Mouse (Mus musculus) frontal cortex, postnatal 25 days (tissue): Measurements from ENCODE around the gene Cabp1.
"Not testable (repeated sequence)": the region's sequence is repeated elsewhere in the genome, so short reads cannot be mapped to it uniquely, and the experiment has no call there.

ENCODE experiments used
- DNase-seq, 2 experiments: peaks; one replicate each; pipeline ENCODE4 v3.0.0; 2022; ENCODE audit warnings: low spot score in 2 of 2

Cabp1 gene

DNA sequence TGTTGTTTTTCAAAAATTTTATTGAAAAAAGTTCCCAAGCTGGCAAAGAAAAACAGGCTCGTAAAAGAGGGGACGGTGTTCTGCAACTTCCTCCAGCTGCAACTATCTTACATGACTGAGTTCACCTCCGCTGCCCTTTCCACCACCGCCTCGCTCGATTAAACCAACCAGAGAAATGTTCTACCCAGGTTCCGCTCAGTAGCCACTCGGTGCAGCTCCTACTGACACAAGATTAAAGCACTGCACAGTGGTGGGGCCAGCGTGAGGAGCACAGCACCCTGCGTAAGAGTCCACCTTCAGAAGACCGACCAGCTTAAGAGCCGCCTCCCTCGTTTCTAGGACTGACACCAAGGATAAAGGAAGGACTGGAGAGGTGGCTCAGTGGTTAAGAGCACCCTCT is 42.7 kb downstream of the Cabp1 start:
- no peak for DNase-seq

DNA sequence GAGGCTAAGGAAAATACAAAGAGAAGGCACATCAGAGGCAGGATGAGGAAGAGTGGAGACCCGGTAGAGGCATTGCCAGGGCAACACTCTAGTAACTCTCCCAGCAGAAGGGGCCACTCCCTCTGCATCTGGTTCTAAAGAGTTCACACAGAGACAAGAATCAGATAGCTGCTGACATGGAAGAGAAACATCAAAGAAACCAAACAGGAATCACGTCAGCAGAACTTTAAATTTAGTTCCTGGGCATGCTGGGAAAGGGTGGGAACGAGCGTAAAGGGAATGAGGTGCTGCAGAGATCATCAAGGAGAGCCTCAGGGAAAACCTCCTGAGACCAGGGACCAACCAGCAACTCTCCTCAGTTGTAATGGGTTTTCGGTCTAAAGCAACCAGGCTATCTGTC is 43.2 kb downstream of the Cabp1 start:
- DNase-seq: no peak

DNA sequence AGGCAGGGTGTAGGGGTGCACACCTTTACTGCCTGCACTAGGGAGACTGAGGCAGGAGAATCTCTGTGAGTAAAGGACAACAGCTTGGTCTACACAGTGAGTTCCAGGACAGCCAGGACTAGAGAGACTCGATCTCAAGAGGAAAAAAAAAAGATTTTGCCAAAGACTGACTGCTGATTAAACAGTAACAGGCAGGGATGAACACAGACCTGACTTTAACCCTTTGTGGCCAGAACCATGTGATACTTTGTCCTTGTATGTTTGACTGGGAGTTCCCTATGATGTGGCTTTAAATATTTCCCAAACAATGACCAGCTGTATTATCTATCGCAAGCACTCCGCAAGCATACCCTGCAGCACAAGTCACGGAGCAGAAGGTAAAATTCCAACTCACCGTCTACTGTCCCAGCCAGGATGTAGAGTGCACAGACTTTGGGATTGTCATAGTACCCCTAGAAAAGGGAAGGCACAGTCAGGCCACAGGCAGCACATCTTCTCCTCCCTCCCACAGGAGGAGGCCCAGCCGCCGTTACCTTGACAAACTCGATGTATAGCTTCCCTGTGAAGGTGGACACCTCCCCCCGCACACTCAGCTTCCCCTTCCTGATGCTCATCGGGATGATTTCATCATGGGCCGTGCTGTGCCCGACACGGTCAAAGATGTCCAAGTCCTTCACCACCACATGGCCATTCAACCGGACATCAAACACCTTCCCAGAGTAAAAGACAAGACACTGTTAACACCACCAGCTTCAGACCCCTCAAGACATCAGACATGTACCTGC is 44.3 kb downstream of the Cabp1 start:
- no peak for DNase-seq

DNA sequence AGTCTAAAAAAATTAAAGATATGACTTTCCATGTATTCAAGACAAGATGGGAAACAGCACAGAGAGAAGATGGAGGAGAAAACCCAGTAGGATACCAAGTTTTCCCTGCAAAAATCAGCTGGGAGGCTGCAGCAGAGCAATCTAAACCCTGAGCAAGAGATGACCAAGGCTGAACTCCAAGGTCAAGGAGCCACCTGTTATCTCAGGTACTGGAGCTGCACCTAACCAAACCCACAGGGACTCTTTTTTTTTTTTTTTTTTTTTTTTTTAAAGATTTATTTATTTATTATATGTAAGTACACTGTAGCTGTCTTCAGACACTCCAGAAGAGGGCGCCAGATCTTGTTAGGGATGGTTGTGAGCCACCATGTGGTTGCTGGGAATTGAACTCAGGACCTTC is 45.3 kb downstream of the Cabp1 start:
- not testable (repeated sequence) for DNase-seq

DNA sequence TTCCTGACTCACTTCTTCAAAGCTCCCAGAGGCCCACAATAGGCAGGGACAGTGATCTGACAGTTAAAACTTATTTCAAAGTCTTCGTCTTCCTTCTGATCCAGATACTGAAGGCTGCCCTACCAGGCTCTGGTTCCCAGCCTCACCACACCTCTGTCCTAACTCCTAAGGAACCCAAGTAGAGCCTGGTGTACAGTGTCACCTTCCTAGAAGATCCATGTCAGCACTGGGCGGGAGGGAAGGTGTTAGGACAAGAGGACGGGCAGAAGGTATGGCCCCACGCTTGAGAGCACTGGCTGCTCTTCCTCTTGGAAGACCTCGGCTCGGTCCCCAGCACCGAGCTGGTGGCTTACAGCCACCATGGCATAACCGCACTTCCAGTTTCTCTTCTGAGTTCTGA is 45.8 kb downstream of the Cabp1 start:
- DNase-seq: no peak

DNA sequence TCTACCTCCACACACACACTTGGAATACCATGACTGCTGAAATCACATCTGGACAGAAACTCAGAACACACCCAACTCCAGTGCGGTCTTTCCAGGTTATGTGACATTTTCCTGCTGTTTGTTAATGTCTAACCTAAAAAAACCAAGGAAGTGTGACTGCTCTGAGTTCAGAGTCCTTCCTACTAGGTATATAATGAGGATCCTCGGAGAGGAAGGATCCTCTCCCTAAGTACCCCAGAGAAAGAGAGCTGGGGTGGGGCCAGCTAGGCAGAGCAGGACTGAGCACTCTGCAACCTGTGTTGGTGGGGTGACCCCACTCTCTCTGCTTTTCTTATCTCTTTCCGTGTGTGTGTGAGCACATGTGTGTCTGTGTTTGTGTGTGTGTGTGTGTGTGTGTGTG is 46.8 kb downstream of the Cabp1 start:
- DNase-seq: no peak

DNA sequence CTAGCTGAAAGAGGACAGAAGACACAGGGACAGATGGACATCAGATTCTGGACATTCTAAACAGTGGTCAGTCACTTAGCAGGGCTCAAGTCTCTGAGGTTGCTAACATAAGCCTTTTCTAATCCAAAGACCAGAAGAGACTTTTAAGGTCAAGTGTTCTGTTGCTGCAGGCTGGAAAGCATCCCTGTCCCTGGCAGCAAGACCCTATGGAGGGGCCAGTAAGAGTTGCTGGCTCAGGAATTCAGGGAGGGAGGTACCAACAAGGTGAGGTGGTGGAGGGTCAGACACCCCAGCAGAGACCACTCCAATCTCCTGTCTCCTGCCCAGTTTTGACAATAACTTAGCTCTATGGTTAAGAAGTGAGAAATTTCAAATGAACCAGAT is 47.4 kb downstream of the Cabp1 start:
- DNase-seq: no peak

DNA sequence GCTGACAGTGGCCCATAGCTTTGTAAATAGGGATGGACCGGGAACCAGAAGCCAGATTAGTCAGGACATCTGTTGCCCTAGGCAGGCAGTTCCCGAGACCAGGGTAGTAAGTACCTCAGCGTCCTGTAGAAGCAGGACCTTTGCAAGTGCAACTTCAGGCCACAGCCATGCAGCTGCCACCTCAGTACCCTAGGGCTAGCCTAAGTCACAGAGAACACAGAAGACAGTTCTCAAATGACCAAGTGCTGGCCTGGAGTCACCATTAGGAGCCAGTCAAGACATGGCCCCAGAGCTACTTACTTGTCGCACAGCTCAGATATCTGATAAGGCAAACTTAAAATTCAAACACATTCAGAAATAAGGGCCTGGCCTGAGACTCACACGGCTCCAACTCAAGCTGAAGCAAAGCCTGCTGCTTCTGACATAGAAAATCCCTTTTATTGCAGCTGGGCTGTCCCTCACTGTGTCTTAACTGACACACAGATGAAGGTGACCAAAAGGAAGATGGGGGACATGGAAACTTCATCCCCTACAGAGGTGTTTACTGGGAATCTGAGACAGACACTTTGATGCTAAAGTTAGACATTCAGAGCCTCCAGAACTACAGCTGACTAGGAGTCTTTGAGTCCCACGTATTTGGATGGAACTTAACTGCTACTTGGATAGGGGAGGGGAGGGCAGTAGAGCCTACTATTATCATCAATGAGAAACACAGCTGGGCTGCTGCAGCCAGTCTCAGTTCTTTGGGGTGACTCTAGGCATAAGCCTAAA is 48.0 kb downstream of the Cabp1 start:
- no peak for DNase-seq

DNA sequence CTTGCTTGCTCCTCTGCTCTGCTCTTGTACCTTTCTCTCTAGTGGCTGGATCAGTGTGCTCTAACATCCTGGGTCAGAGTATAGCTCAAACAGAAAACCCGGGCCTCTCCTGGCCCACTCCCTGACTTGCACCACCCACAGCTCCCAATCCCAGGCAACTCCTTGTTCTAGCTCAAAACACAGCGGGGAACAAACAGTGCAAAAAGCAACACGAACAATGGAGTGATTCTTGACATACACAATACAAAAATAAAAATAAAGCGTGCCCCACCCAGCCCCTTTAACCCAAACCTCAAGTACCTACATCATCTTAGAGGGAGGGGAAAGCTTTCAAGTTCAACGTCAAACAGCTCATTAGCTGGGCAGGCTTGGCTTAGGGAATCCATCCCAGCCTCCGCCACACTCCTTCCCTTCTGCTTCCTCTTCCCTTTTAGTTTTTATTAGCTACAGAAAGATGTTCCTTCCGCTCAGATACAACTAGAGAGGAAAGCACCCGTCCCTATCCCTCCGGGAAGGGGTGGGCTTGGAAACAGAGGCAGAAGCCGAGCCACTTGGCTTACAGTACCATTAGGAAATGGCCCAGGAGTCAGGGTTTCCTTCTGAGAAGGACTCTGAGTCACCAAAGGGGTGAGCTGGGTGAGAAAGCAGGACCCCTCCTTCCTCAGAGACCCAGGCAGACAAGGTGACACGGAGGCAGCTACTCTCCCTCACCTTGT is 48.8 kb downstream of the Cabp1 start:
- DNase-seq: no peak

DNA sequence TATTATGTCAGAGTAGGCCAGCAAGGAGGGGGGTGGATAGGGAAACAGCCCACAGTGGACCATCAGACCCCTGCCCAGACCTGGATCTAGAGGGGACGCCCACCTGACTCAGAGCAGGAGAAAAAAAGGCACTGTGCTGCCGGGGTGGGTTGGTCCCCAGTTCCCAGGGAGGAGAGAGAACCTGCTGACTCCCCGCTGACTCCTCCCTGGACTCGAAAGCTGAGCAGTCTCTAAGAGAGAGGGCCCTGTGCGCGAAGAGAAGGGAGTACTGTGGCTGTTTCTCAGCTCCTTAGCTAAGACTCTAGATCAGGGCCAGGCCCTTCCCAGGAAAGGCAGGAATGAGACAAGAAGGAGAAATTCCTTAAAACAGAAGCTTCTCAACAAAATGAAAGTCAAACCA is 49.7 kb downstream of the Cabp1 start:
- DNase-seq: no peak

DNA sequence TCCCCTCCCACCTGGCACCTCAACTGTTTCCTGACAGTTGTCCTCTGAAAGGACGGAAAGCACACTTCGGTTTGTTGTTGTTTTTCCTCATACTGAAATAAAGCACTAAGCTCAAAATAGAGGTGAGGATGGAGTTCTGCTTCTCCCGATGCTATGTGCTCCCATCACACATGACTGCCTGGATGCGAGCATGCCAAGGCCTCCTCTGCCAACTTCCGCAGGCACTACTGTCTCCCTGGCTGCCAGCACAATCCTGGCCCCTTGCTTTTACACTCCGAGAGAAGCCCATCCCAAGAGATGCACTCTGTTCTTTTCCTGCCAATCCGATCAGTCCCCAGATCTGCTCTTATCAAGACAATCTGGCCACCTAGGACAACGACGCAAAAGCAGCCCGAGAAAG is 50.6 kb downstream of the Cabp1 start:
- DNase-seq: no peak

DNA sequence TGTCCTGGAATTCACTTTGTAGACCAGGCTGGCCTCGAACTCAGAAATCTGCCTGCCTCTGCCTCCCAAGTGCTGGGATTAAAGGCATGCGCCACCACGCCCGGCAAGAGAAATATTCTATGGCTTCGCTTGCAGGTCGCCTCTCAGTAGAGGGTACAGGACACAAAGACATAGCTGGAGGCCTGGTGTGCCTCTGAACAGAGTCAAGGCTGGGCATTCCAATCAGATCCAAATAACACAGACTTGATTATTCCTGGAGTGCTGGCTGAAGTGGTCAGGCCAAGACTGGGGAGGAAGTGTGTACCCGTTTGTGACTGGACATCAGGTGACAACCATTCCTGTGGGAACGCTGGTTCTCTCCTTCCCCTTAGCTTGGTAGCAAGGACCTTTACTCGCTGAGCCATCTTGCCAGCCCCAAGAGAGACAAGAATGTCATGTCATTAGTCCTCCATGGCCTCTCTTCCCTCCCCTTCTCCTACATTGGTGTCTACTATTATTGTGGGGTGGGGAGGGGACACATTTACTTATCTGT is 51.9 kb downstream of the Cabp1 start:
- DNase-seq: no peak

DNA sequence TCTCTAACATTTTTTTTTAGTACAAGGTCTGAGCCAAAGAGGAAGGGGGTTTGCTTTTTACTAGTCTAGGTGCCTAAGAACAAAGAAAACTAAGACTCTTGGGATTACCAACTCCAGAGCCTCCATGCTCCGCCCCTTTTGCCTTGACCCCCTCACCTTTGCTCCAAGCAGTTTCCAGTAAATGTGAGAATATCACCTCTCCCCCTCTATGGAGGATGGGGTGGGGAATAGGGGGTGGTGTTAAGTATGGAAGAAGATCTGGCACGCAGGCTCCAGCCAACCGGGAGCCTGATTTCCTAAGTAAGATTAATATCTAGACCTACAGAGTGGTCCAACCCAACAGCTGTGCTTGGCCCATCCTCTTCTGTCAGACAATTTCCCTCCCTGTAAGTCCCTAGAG is 53.5 kb downstream of the Cabp1 start:
- DNase-seq: no peak

DNA sequence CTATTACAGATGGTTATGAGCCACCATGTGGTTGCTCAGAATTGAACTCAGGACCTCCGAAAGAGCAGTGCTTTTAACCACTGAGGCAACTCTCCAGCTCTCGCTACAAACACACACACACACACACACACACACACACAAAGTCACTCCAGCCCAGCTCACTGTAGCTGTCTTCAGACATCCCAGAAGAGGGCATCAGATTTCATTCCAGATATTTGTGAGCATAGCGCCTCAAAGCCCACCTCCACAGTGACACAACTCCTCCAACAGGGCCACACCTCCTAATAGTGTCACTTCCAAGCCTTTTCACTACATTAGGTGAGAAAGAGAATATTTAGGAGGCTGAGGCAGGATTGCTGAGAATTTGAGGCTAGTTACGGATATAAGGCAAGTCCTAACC is 55.1 kb downstream of the Cabp1 start:
- no peak for DNase-seq

DNA sequence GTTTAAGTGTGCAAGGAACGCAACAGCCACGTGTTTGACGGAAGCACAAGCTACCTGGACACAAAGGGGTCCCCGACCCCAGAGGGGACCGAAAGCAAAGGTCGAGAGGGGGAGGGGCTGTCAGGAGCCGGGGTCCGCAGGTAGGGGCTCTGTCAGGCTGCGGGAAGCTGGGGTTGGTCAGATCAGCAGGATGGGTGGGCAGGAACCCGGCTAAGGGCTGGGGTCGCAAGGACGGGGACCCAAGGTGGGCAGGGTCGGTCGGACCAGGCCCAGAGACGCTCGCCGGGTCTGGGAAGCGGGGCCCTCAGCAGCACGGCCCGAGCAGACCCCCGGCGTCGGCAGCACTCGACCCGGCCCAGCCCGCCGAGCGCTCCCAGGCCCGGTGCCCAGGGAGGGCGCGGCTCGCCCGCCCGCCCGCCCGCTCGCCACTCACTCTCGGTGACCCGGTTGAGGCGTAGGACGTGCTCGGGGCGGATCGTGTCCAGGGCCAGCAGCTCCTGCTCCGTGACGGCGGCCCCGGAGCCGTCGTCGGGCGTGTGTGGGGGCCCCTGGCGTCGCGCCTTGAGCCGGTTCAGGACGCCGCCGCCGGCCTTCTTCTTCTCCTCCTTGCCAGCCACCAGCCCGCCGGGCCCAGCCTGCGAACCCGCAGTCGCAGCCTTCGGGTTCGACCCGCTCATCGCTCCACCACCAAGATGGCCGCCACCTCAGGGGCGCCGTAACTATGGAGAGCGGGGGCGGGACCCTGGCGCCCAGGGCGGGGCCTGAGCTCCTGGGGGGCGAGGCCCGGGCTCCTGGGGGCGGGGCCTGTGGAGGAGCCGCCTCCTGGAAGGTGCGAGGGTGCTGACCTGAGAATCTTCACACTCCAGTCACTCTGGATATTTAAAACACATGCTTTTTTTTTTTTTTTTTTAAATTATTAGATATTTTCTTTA is 59.7 kb downstream of the Cabp1 start, which contains the start of gene Unc119b:
Gene Unc119b (minus strand): TSS at position 742 of the 932 bp plus-strand sequence.
- peak; percentile 71 to 75 for DNase-seq

DNA sequence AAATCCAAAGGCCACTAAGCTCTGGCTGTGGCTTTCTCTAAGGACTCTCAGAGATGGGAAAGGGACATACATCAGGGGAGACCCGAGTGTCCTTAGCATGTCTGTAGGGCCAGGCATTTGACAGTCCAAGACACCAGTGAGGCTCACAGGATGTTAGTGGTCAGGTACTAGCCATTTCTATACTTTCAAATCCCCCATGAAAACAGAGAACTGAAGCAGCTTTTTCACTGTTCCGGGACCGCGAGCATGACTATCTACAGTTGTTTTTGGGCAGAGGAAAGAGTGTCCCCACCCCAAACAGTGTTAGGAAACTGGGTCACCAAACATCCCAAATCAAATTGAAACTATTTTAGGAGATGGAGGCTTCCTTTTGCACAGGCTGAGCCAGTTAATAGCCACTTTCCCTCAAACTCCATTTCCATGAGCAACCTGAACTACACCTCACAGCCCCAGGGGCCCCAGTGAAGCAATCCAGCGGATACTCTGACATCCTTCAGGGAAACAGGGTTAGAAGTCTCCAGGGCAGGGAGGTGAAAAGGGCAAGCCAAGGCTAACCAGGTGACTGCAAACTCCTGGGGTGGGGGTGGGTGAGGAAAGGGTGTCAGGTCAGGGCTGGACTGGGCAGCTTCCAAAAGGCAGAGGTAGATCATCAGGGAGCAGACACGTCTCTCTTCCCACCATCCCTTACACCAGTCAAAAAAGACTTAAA is 60.7 kb downstream of the Cabp1 start:
- no peak for DNase-seq

DNA sequence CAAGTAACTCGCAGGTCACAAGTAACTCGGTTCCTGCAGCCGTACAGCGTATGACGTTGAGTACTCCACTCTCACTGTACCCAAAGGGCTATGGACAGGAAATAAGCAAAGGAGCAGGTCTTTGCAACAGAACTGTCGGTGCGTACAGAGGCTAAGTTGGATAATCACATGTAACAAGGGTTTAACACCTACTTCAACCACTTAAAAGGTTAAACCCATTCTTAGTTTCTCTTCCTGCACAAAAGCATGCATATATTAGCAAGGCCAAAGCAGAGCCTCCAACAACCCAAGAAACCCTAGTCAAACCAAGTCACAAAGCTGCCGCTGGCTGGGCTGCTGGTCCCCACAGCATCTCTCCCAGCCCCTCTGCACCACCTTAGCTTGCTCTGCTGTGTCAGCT is 61.7 kb downstream of the Cabp1 start:
- DNase-seq: no peak

DNA sequence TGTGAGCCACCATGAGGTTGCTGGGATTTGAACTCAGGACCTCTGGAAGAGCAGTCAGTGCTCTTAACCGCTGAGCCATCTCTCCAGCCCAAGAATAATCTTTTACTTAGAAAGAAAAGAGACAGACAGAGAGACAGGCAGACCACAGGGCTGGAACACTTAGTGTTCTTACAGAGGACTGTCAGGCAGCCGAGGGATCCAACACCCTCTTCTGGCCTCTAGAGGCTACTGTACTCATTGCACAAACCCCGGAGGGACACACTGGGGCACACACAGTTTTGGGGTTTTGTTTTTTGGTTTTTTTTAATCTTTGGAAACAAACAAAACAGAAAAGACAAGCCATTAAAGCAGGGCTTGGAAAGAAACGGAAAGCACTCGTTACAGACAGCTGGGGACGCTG is 64.9 kb downstream of the Cabp1 start:
- no peak for DNase-seq

DNA sequence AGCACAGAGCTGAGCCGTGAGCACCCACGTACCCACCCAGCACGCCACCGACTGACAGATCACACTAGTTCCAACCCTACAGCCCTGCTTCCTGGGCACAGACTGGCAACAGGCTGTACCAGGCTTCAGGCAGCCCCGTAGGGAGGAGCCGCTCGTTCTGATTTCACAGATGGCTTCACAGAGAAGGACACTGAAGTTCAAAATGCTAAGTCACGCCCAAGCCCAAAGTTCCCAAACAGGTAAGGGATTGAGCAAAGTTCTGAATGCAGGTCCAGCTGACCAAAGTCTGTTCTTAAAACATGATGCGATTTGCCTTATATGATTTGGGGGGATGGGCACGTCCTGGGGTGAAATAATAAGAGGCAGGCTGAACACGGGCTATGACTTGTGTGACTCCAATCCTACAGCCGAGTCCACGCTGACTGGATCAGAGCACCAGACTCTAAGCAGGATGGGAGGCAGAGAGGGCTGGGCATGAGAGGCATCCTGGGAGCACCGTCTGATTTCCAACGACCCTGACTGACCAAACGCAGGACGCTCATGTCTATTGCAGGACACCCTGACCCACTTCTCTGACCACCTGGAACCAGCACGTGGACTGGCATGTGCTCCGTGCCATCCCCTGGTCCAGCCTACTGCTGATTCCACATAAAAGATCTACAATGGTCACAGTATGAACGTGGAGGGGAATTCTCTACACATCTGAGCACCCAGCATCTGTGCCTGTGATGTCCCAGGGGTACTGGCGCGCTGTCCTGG is 66.6 kb downstream of the Cabp1 start:
- DNase-seq: no peak
